Mouse (Mus musculus): ENCODE measurements around the gene Chst10.

- TF ChIP-seq GATA1 (IDR thresholded peaks at IDR 0.05; ENCODE audit: borderline replicate concordance, low read length) (no peak), FLI1 (IDR thresholded peaks at IDR 0.05; ENCODE audit: low read length) (no peak)
Observed at GRCm38 (mm10) chr1:38842861-38843260, 55.1 kb downstream of the Chst10 start.
